Mouse (Mus musculus) stomach, postnatal 0 days (tissue): ENCODE results near the gene Gm5767. TPM values are rescaled to one million over a fixed set of nuclear protein-coding genes. Genes with fewer than 3 reads are reported as not detected.
A peak's percentile ranks its signal among the peaks of the same experiment; 100 is the strongest.

Source experiments
- ATAC-seq: fragments of 200-750 bp; cut with Nextera tagmentation; 2 replicates; pipeline ENCODE4 v1.8.0; 2017; ENCODE audit not compliant: low FRiP score, low TSS enrichment
- DNase-seq: peaks from one replicate; pipeline ENCODE4 v3.0.0-alpha.2; 2016; ENCODE audit warnings: low spot score
- H3K27ac ChIP-seq: fragments of 300-500 bp; sonication (generic); replicated peaks from 2 replicates; pipeline ENCODE4 v1.5.1; 2014; ENCODE audit warnings: mild to moderate bottlenecking, control low read depth
- H3K27me3 ChIP-seq: fragments of 300-500 bp; sonication (generic); 2 replicates; pipeline ENCODE4 v1.6.1; 2014; ENCODE audit warnings: low read length; ENCODE audit not compliant: control insufficient read depth, insufficient read depth
- H3K36me3 ChIP-seq: fragments of 300-500 bp; sonication (generic); 2 replicates; pipeline ENCODE4 v1.6.1; 2014; ENCODE audit warnings: low read length, mixed read lengths; ENCODE audit not compliant: control insufficient read depth, insufficient read depth
- H3K4me1 ChIP-seq: fragments of 300-500 bp; sonication (generic); replicated peaks from 2 replicates; pipeline ENCODE4 v1.6.1; 2014; ENCODE audit warnings: antibody characterized with exemption; ENCODE audit not compliant: control insufficient read depth, insufficient read depth
- H3K4me2 ChIP-seq: fragments of 300-500 bp; sonication (generic); replicated peaks from 2 replicates; pipeline ENCODE4 v1.6.1; 2014; ENCODE audit warnings: low read depth, mild to moderate bottlenecking, control low read depth, moderate library complexity
- H3K4me3 ChIP-seq: fragments of 300-500 bp; sonication (generic); 2 replicates; pipeline ENCODE4 v1.5.1; 2014; ENCODE audit warnings: low read depth, low read length, control low read depth
- H3K9ac ChIP-seq: fragments of 300-500 bp; sonication (generic); 2 replicates; pipeline ENCODE4 v1.6.1; 2014; ENCODE audit warnings: mild to moderate bottlenecking, low read length, control low read depth, mixed read lengths
- H3K9me3 ChIP-seq: fragments of 300-500 bp; sonication (generic); 2 replicates; pipeline ENCODE4 v1.6.1; 2016; ENCODE audit warnings: low read length; ENCODE audit not compliant: control insufficient read depth
- CTCF ChIP-seq: IDR thresholded peaks from 2 replicates; pipeline ENCODE4 v1.5.1; 2016; ENCODE audit warnings: antibody characterized with exemption, low read depth, mild to moderate bottlenecking, moderate library complexity
- EP300 ChIP-seq: optimal IDR thresholded peaks from 2 replicates; pipeline ENCODE3; 2016; ENCODE audit warnings: antibody characterized with exemption
- WGBS: fragments of 180-500 bp; shearing (Covaris S2); extraction: QIAGEN DNeasy Blood & Tissue Kit; methylation state at CpG from one replicate; pipeline ENCODE4 v1.1.7; 2014; 5-methylcytosine and 5-hydroxymethylcytosine counted together
- polyA plus RNA-seq: library from polyadenylated mRNA; unstranded; fragments of >200 nt; fragmentation: Nextera tagmentation; extraction: Ambion mirVana; gene quantifications from 2 replicates; pipeline ENCODE4 v1.2.1, GENCODE M21; 2015

Gm5767 gene
- polyA plus RNA-seq, 1 experiment from 2014 or later: not detected

DNA sequence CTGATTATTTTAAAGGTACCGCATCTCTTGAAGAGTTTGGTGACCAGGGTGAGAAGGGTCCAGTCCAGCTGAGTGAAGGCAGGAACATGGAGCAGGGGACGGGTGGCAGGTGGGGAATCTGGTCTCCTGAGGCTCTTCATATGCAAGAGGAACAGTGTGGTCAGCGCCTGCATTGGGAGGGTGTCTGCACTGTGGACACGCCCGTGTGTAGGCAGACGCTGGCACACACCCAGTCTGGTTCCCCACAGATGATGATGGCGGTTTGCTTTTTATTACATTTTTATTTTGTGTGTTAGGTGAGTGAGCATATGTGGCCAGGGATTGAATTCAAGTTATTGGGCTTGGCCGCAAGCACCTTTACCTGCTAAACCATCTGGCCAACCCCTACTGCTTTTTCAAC, 5.0 kb upstream of the Gm5767 start:
- no peak overlapping the region for H3K4me2 ChIP-seq
- WGBS: 79% methylated on average over 8 of the region's 8 CpGs
- H3K9me3 ChIP-seq: no peaks in the 10 kb centered on the region
- DNase-seq: no peak
- peaks cover 4% of the 10 kb centered on the region for H3K4me1 ChIP-seq
- no peak for TF ChIP-seq EP300
- TF ChIP-seq CTCF: no peak
- H3K27me3 ChIP-seq: no peaks in the 10 kb centered on the region
- no peak for ATAC-seq
- no peak overlapping the region for H3K9ac ChIP-seq
- H3K27ac ChIP-seq: no peak overlapping the region
- H3K36me3 ChIP-seq: no peaks in the 10 kb centered on the region
- H3K4me3 ChIP-seq: no peak overlapping the region

DNA sequence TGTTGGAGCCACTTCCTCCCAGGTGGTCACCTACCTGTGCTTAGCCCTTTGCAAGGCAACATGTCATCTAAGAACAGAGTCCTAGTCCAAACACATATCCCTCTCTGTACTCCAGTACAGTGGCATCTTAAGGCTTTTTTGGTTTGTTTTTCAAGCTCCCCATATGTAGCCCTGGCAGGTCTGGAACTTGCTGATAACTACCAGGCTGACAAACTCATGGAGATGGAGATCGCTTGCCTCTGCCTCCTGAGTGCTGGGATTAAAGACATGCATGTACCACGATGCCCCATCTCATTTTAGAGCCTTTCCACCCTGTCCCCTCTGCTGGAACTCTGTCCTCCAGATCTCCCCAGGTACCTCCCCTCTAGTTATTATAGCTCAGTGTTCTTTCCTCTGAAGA, 4.3 kb upstream of the Gm5767 start:
- no peaks in the 10 kb centered on the region for H3K4me1 ChIP-seq
- no peak overlapping the region for H3K4me3 ChIP-seq
- H3K9me3 ChIP-seq: no peaks in the 10 kb centered on the region
- no peak for ATAC-seq
- no peaks in the 10 kb centered on the region for H3K27me3 ChIP-seq
- TF ChIP-seq EP300: no peak
- TF ChIP-seq CTCF: no peak
- H3K9ac ChIP-seq: no peak overlapping the region
- 83% methylated on average over 2 of the region's 2 CpGs for WGBS
- H3K36me3 ChIP-seq: no peaks in the 10 kb centered on the region
- H3K27ac ChIP-seq: no peak overlapping the region
- DNase-seq: no peak
- H3K4me2 ChIP-seq: no peak overlapping the region

DNA sequence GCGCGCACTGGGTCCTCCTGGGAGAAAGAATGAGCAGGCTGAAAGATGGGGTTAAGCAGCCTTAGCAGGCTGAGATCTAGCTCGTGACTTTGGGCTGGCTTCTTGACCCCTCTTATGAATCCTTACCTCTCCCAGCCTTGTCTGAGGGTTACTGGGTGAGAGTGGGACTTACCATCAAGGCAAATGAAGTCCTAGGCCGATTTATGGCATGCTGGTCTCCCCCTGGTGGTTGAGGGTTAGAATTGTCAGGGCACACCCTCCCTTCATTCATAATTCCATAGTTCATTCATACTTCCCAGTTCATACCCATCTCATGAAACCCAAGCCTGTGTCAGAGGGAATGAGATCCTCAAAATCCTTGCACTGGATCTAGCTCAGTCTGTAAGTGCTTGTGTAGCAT, 3.8 kb upstream of the Gm5767 start:
- 51% methylated on average over 4 of the region's 4 CpGs for WGBS
- Histone ChIP-seq H3K27ac (no peak overlapping the region), H3K36me3 (no peaks in the 10 kb centered on the region), H3K9me3 (no peaks in the 10 kb centered on the region), H3K4me1 (no peaks in the 10 kb centered on the region), H3K4me3 (no peak overlapping the region), H3K27me3 (no peaks in the 10 kb centered on the region), H3K9ac (no peak overlapping the region), H3K4me2 (no peak overlapping the region)
- DNase-seq: peak; percentile 50
- TF ChIP-seq CTCF (peak; percentile 90), EP300 (no peak)
- no peak for ATAC-seq

DNA sequence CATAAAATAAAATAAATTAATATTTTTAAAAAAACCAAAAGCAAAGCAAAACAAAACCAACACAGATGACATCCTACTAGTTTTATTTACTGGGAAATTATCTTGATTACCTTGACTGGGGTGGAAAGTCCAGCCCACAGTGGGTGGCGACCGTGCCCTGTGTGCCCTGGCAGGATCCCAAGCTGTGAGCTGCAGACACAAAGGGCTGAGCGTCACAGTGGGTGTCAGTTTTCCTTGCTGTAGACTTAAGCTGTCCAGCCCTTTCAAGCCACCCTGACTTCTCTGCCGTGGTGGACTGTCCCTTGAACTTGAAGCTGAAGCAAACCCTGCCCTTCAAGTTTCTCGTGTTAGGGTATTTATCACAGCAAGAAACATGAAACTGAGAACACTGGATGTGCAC, 2.5 kb upstream of the Gm5767 start:
- DNase-seq: peak; percentile 83
- WGBS: 43% methylated on average over 5 of the region's 5 CpGs

DNA sequence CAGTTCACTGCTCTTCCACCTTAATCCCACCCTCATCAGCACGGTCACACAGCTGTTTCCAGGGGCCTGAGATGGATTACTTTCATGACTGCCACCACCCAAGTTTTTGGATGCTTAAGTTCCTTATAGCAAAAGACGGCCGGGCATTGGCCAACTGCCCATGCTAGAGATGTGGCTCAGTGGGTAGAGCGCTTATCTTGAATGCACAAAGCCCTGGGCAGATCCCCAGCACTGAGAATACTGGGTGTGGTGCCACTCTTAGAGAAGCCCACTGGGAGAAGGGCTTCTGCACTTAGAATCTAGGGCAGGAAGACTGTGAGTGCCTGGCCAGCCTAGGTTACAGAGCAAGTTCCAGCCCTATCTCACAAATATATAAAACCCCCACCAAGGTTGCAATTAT, 1.9 kb upstream of the Gm5767 start:
- H3K4me1 ChIP-seq: no peaks in the 10 kb centered on the region
- H3K9me3 ChIP-seq: no peaks in the 10 kb centered on the region
- H3K4me2 ChIP-seq: no peak overlapping the region
- no peaks in the 10 kb centered on the region for H3K27me3 ChIP-seq
- H3K27ac ChIP-seq: no peak overlapping the region
- H3K4me3 ChIP-seq: no peak overlapping the region
- no peaks in the 10 kb centered on the region for H3K36me3 ChIP-seq
- TF ChIP-seq EP300 (no peak), CTCF (no peak)
- no peak for ATAC-seq
- 55% methylated on average over 4 of the region's 4 CpGs for WGBS
- no peak overlapping the region for H3K9ac ChIP-seq
- no peak for DNase-seq

More for the DNA sequence above, 2.5 kb upstream of the Gm5767 start:
- Histone ChIP-seq H3K9me3 (no peaks in the 10 kb centered on the region), H3K27ac (no peak overlapping the region), H3K4me3 (no peak overlapping the region), H3K9ac (no peak overlapping the region), H3K4me1 (no peaks in the 10 kb centered on the region), H3K4me2 (no peak overlapping the region), H3K27me3 (no peaks in the 10 kb centered on the region), H3K36me3 (no peaks in the 10 kb centered on the region)
- TF ChIP-seq CTCF: no peak
- no peak for TF ChIP-seq EP300
- peak; percentile 65 for ATAC-seq

DNA sequence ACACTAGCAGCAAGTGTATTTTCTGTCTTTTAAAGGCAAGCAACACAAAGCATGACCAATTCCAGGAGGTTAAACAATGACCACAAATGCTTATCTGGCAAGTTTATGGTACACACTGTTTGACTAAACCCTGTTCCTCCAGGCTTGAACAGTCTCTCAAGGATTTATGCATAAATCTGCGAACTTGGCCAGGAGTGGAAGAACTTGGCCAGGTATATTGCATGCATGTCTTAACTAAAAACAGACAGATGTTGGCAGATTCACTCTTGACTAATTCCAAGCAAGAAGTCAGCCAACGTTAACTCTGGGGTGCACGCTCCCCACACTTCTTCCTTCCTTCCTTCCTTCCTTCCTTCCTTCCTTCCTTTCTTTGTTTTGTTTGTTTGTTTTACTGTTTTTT, 790 bp upstream of the Gm5767 start:
- no peak for ATAC-seq
- WGBS: 68% methylated on average over 3 of the region's 3 CpGs
- no peak overlapping the region for H3K27ac ChIP-seq

More for the DNA sequence above, 790 bp upstream of the Gm5767 start:
- H3K4me1 ChIP-seq: no peaks in the 10 kb centered on the region
- no peaks in the 10 kb centered on the region for H3K27me3 ChIP-seq
- no peak overlapping the region for H3K9ac ChIP-seq
- TF ChIP-seq CTCF: no peak
- TF ChIP-seq EP300: no peak
- H3K4me2 ChIP-seq: no peak overlapping the region
- no peak for DNase-seq
- H3K36me3 ChIP-seq: no peaks in the 10 kb centered on the region
- no peaks in the 10 kb centered on the region for H3K9me3 ChIP-seq
- H3K4me3 ChIP-seq: no peak overlapping the region
